Mouse (Mus musculus) stomach, postnatal 0 days (tissue): ENCODE measurements at regions not wholly inside any gene's neighbourhood (a gene's known extent, or its start where the extent isn't known, plus 50 kb on each side); places are given as distances from the start of the nearest gene placed in this dataset.

Source experiments
- CTCF ChIP-seq: IDR thresholded peaks from 2 replicates; pipeline ENCODE4 v1.5.1; 2016; ENCODE audit warnings: antibody characterized with exemption, low read depth, mild to moderate bottlenecking, moderate library complexity
- EP300 ChIP-seq: optimal IDR thresholded peaks from 2 replicates; pipeline ENCODE3; 2016; ENCODE audit warnings: antibody characterized with exemption

DNA sequence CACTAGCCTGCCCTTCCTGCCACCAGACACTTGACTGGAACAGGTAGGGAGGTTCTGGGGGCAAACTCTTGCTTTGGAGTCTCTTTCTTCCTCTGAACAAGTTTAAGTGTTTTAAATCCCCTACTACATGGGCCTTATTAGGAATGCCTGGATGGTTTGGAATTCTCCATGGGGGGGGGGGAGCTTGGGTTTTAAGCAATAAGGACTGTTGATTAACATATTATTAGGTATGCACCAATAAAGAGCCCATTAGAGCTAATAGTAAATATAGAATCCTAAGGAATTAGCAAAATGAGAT is 196.0 kb upstream of the Irx3 start:
- TF ChIP-seq CTCF = no peak
- no peak for TF ChIP-seq EP300
